Mouse (Mus musculus): ENCODE measurements around the gene 7530416G11Rik.

DNA sequence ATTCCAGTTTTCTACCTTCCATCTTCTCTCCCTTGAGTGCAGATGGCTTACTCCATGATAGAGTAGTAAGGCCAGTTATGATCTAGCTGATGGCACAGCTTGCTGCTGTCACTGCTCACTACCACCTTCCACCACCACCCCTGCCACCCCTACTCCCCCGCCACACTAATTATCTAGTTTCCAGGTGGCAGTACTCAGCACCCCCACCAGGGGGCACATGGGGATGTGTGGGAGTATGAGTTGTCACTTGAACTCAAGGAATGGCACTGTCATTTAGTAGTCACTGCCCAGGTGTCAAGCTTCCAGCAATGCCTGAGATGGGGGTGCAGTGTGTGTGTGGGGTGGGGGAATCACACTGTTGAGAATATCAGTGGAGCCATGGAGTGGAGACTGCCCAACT lies 25.4 kb downstream of the 7530416G11Rik start:
- TF ChIP-seq GATA1 (IDR thresholded peaks at IDR 0.05; ENCODE audit: low read length) (no peak), TAL1 (IDR thresholded peaks at IDR 0.05; ENCODE audit: low read length) (no peak)
